Mouse (Mus musculus) hindbrain, embryonic 15.5 days (tissue): ENCODE measurements around the gene Smarca4. TPM values are rescaled to one million over a fixed set of nuclear protein-coding genes. Genes with fewer than 3 reads are reported as not detected.

ENCODE experiments used
- ATAC-seq: fragments of 200-750 bp; cut with Nextera tagmentation; 2 replicates; pipeline ENCODE4 v1.8.0; 2017; ENCODE audit warnings: low read depth, moderate number of reproducible peaks, moderate TSS enrichment; ENCODE audit not compliant: low FRiP score
- H3K27ac ChIP-seq: fragments of 300-500 bp; sonication (generic); replicated peaks from 2 replicates; pipeline ENCODE4 v1.5.1; 2015; ENCODE audit warnings: mild to moderate bottlenecking, inconsistent platforms
- H3K27me3 ChIP-seq: fragments of 300-500 bp; sonication (generic); 2 replicates; pipeline ENCODE4 v1.6.1; 2015; ENCODE audit warnings: control low read depth, inconsistent platforms
- H3K36me3 ChIP-seq: fragments of 300-500 bp; sonication (generic); 2 replicates; pipeline ENCODE4 v1.6.1; 2015; ENCODE audit warnings: control low read depth, inconsistent platforms
- H3K4me1 ChIP-seq: fragments of 300-500 bp; sonication (generic); replicated peaks from 2 replicates; pipeline ENCODE4 v1.6.1; 2015; ENCODE audit warnings: control low read depth, inconsistent platforms
- H3K4me2 ChIP-seq: fragments of 300-500 bp; sonication (generic); 2 replicates; pipeline ENCODE4 v1.6.1; 2015; ENCODE audit warnings: moderate library complexity, mild to moderate bottlenecking, inconsistent platforms
- H3K4me3 ChIP-seq: fragments of 300-500 bp; sonication (generic); 2 replicates; pipeline ENCODE4 v1.5.1; 2015; ENCODE audit warnings: mild to moderate bottlenecking, inconsistent platforms
- H3K9ac ChIP-seq: fragments of 300-500 bp; sonication (generic); 2 replicates; pipeline ENCODE4 v1.6.1; 2015; ENCODE audit warnings: inconsistent platforms
- H3K9me3 ChIP-seq: fragments of 300-500 bp; sonication (generic); 2 replicates; pipeline ENCODE4 v1.6.1; 2016; ENCODE audit warnings: control low read depth, inconsistent platforms
- WGBS: fragments of 180-500 bp; shearing (Covaris S2); methylation state at CpG from one replicate; pipeline ENCODE4 v1.1.7; 2015; 5-methylcytosine and 5-hydroxymethylcytosine counted together
- polyA plus RNA-seq: library from polyadenylated mRNA; unstranded; fragments of >200 nt; fragmentation: Nextera tagmentation; extraction: Ambion mirVana; gene quantifications from 2 replicates; pipeline ENCODE4 v1.2.1, GENCODE M21; 2015

Gene Smarca4
- polyA plus RNA-seq: 126 and 139 TPM in 2 replicates

GRCm38 (mm10) chr9:21615617-21616231 lies at the start of gene Smarca4:
Gene Smarca4, plus strand, starts transcription at chr9:21616169.
- H3K4me3 ChIP-seq: peak within 1 kb of the TSS; percentile 66
- no peaks in the 10 kb centered on the region for H3K9me3 ChIP-seq
- H3K4me1 ChIP-seq: peaks cover 40% of the 10 kb centered on the region
- peak within 1 kb of the TSS; percentile 85 for H3K9ac ChIP-seq
- under 1% methylated on average over 43 of the region's 45 CpGs for WGBS
- peak; percentile 95 for ATAC-seq
- peak within 1 kb of the TSS; percentile 61 for H3K4me2 ChIP-seq
- no peaks in the 10 kb centered on the region for H3K27me3 ChIP-seq
- H3K36me3 ChIP-seq: no peaks in the 10 kb centered on the region
- H3K27ac ChIP-seq: peak within 1 kb of the TSS; percentile 98

GRCm38 (mm10) chr9:21566538-21566937 lies 49.4 kb upstream of the Smarca4 start:
- Histone ChIP-seq H3K4me2 (no peak overlapping the region), H3K4me3 (no peak overlapping the region), H3K9me3 (no peaks in the 10 kb centered on the region), H3K9ac (no peak overlapping the region), H3K27ac (no peak overlapping the region), H3K4me1 (no peaks in the 10 kb centered on the region), H3K36me3 (peaks cover 22% of the 10 kb centered on the region), H3K27me3 (no peaks in the 10 kb centered on the region)
- WGBS: 86% methylated on average over 1 of the region's 1 CpGs
- no peak for ATAC-seq

- H3K36me3 ChIP-seq: peaks cover 27% of the 10 kb centered on the region
- no peak overlapping the region for H3K4me3 ChIP-seq
- H3K4me2 ChIP-seq: no peak overlapping the region
- no peak overlapping the region for H3K9ac ChIP-seq
- no peak for ATAC-seq
- H3K27me3 ChIP-seq: no peaks in the 10 kb centered on the region
- H3K27ac ChIP-seq: no peak overlapping the region
- WGBS: 97% methylated on average over 2 of the region's 2 CpGs
- H3K4me1 ChIP-seq: no peaks in the 10 kb centered on the region
- no peaks in the 10 kb centered on the region for H3K9me3 ChIP-seq
These were observed 48.9 kb upstream of the Smarca4 start for GRCm38 (mm10) chr9:21567051-21567450.

GRCm38 (mm10) chr9:21568657-21569255 lies 47.2 kb upstream of the Smarca4 start:
- no peaks in the 10 kb centered on the region for H3K27me3 ChIP-seq
- H3K4me2 ChIP-seq: no peak overlapping the region
- no peak overlapping the region for H3K4me3 ChIP-seq
- no peaks in the 10 kb centered on the region for H3K4me1 ChIP-seq
- H3K9ac ChIP-seq: no peak overlapping the region
- WGBS: 87% methylated on average over 8 of the region's 8 CpGs
- no peaks in the 10 kb centered on the region for H3K9me3 ChIP-seq
- peaks cover 42% of the 10 kb centered on the region for H3K36me3 ChIP-seq
- ATAC-seq: no peak
- H3K27ac ChIP-seq: no peak overlapping the region

- no peak for ATAC-seq
- Histone ChIP-seq H3K4me1 (no peaks in the 10 kb centered on the region), H3K9me3 (no peaks in the 10 kb centered on the region), H3K4me2 (no peak overlapping the region), H3K27me3 (no peaks in the 10 kb centered on the region), H3K27ac (no peak overlapping the region), H3K4me3 (no peak overlapping the region), H3K9ac (no peak overlapping the region), H3K36me3 (peaks cover 77% of the 10 kb centered on the region)
- WGBS: 89% methylated on average over 8 of the region's 8 CpGs
These were observed 41.8 kb upstream of the Smarca4 start for GRCm38 (mm10) chr9:21574012-21574801.

GRCm38 (mm10) chr9:21575253-21575652 lies 40.7 kb upstream of the Smarca4 start:
- 94% methylated on average over 10 of the region's 10 CpGs for WGBS
- Histone ChIP-seq H3K9me3 (no peaks in the 10 kb centered on the region), H3K9ac (no peak overlapping the region), H3K36me3 (peaks cover 75% of the 10 kb centered on the region), H3K4me3 (no peak overlapping the region), H3K4me2 (no peak overlapping the region), H3K4me1 (no peaks in the 10 kb centered on the region), H3K27ac (no peak overlapping the region), H3K27me3 (no peaks in the 10 kb centered on the region)
- no peak for ATAC-seq

GRCm38 (mm10) chr9:21576286-21576685 lies 39.7 kb upstream of the Smarca4 start:
- no peak overlapping the region for H3K9ac ChIP-seq
- no peaks in the 10 kb centered on the region for H3K27me3 ChIP-seq
- H3K27ac ChIP-seq: no peak overlapping the region
- H3K9me3 ChIP-seq: no peaks in the 10 kb centered on the region
- H3K4me2 ChIP-seq: no peak overlapping the region
- 84% methylated on average over 1 of the region's 1 CpGs for WGBS
- peak; percentile 33; the same call in 1 of the 2 replicates for ATAC-seq
- H3K4me3 ChIP-seq: no peak overlapping the region
- H3K36me3 ChIP-seq: peaks cover 76% of the 10 kb centered on the region
- no peaks in the 10 kb centered on the region for H3K4me1 ChIP-seq

- Histone ChIP-seq H3K27ac (no peak overlapping the region), H3K27me3 (no peaks in the 10 kb centered on the region), H3K9me3 (no peaks in the 10 kb centered on the region), H3K36me3 (peaks cover 64% of the 10 kb centered on the region), H3K4me3 (no peak overlapping the region), H3K9ac (no peak overlapping the region), H3K4me1 (no peaks in the 10 kb centered on the region), H3K4me2 (no peak overlapping the region)
- WGBS: 63% methylated on average over 3 of the region's 3 CpGs
- no peak for ATAC-seq
These were observed 37.7 kb upstream of the Smarca4 start for GRCm38 (mm10) chr9:21578226-21578625.

GRCm38 (mm10) chr9:21585401-21585800 lies 30.6 kb upstream of the Smarca4 start:
- Histone ChIP-seq H3K9ac (no peak overlapping the region), H3K27me3 (no peaks in the 10 kb centered on the region), H3K4me3 (no peak overlapping the region), H3K9me3 (no peaks in the 10 kb centered on the region), H3K36me3 (peaks cover 84% of the 10 kb centered on the region), H3K27ac (no peak overlapping the region), H3K4me2 (no peak overlapping the region), H3K4me1 (no peaks in the 10 kb centered on the region)
- ATAC-seq: no peak
- 97% methylated on average over 1 of the region's 1 CpGs for WGBS

GRCm38 (mm10) chr9:21587678-21588349 lies 28.2 kb upstream of the Smarca4 start:
- Histone ChIP-seq H3K9me3 (no peaks in the 10 kb centered on the region), H3K27ac (no peak overlapping the region), H3K9ac (no peak overlapping the region), H3K4me2 (no peak overlapping the region), H3K4me1 (peaks cover 12% of the 10 kb centered on the region), H3K36me3 (peaks cover 76% of the 10 kb centered on the region), H3K27me3 (no peaks in the 10 kb centered on the region), H3K4me3 (no peak overlapping the region)
- ATAC-seq: no peak
- 85% methylated on average over 23 of the region's 23 CpGs for WGBS

GRCm38 (mm10) chr9:21588350-21588749 lies 27.6 kb upstream of the Smarca4 start:
- Histone ChIP-seq H3K9ac (no peak overlapping the region), H3K4me3 (no peak overlapping the region), H3K36me3 (peaks cover 70% of the 10 kb centered on the region), H3K4me2 (no peak overlapping the region), H3K4me1 (peaks cover 13% of the 10 kb centered on the region), H3K9me3 (no peaks in the 10 kb centered on the region), H3K27ac (no peak overlapping the region), H3K27me3 (no peaks in the 10 kb centered on the region)
- WGBS: 93% methylated on average over 8 of the region's 8 CpGs
- no peak for ATAC-seq

- peaks cover 25% of the 10 kb centered on the region for H3K4me1 ChIP-seq
- no peak overlapping the region for H3K27ac ChIP-seq
- 83% methylated on average over 5 of the region's 5 CpGs for WGBS
- ATAC-seq: no peak
- no peak overlapping the region for H3K4me3 ChIP-seq
- no peak overlapping the region for H3K9ac ChIP-seq
- no peaks in the 10 kb centered on the region for H3K9me3 ChIP-seq
- H3K4me2 ChIP-seq: no peak overlapping the region
- H3K27me3 ChIP-seq: no peaks in the 10 kb centered on the region
- peaks cover 61% of the 10 kb centered on the region for H3K36me3 ChIP-seq
These were observed 26.4 kb upstream of the Smarca4 start for GRCm38 (mm10) chr9:21589538-21589937.
